Comparison of ENCODE assay signal across 12 mouse cellular contexts in genomic region chr1:132157808-132158207, GRCm38 (mm10). TPM values are rescaled to one million over a fixed set of nuclear protein-coding genes. Genes with fewer than 3 reads are reported as not detected.
A peak's percentile ranks its signal among the peaks of the same experiment; 100 is the strongest.
DNase-seq lines count a peak whose midpoint lies in the region; ATAC-seq and TF ChIP-seq lines count a peak whose summit lies in the region.
"Had no signal": no experiment of that assay in that cellular context is flagged by ENCODE, and none has a peak within 500 bp of the region (broad histone marks: within the 10 kb centered on the region; RNA-seq: fewer than 3 reads in every experiment).

No protein-coding gene starts in this region.

- intact Hi-C loops in gastrocnemius, adult 2 months (cut with DNase I), result loop anchor here (1.0 to 5.0 kb wide), 5 partner anchors 53 to 197 kb away; no protein-coding TSS in a partner anchor

- 0 out of 2 replicates have a peak overlapping the region, but pooled peaks have one; percentile 21 for H3K4me2 ChIP-seq in lung, embryonic 15.5 days
- peak overlapping the region; percentile 43 for H3K4me2 ChIP-seq in neural tube, embryonic 15.5 days

- 29% methylated on average over 7 of the region's 7 CpGs for WGBS in lung, embryonic 15.5 days
- WGBS in limb, embryonic 10.5 days, result 17% methylated on average over 7 of the region's 7 CpGs
- WGBS in neural tube, embryonic 15.5 days, result 18% methylated on average over 7 of the region's 7 CpGs

- no peak overlapping the region for H3K4me3 ChIP-seq in gastrocnemius, adult 2 months
- no peak overlapping the region for H3K4me3 ChIP-seq in lung, embryonic 15.5 days
- H3K4me3 ChIP-seq in limb, embryonic 10.5 days, result peak overlapping the region; percentile 5; the same call in 1 of the 2 replicates
- no peak overlapping the region for H3K4me3 ChIP-seq in neural tube, embryonic 15.5 days (replicated peaks)
- H3K4me3 ChIP-seq: layer of hippocampus, adult 2 months had no signal

- H3K9ac ChIP-seq in lung, embryonic 15.5 days, result no peak overlapping the region
- H3K9ac ChIP-seq in neural tube, embryonic 15.5 days (replicated peaks), result 0 out of 2 replicates have a peak overlapping the region, but pooled peaks have one; percentile 26

- H3K4me1 ChIP-seq in lung, embryonic 15.5 days, result peaks cover 31% of the 10 kb centered on the region
- H3K4me1 ChIP-seq in limb, embryonic 10.5 days, result peaks cover 35% of the 10 kb centered on the region
- H3K4me1 ChIP-seq in neural tube, embryonic 15.5 days, result peaks cover 31% of the 10 kb centered on the region

- no peak for TF ChIP-seq CTCF in gastrocnemius, adult 2 months (IDR thresholded peaks at IDR 0.05)

- DNase-seq in gastrocnemius, adult 2 months, result no peak
- DNase-seq in gastrocnemius, postnatal 10 days, result no peak
- DNase-seq in lung, postnatal 10 days, result no peak
- DNase-seq in limb, embryonic 10.5 days (ENCODE audit: low spot score), result no peak
- DNase-seq in gastrocnemius, postnatal 4 days (ENCODE audit: low spot score in 2 of 2), result no peak
- no peak for DNase-seq in layer of hippocampus, adult 9-11 months

- ATAC-seq in lung, embryonic 15.5 days (ENCODE audit: borderline replicate concordance, extremely low read depth, low FRiP score, low TSS enrichment), result no peak
- peak; percentile 45 for ATAC-seq in neural tube, embryonic 15.5 days (ENCODE audit: low FRiP score)

- peaks cover 9% of the 10 kb centered on the region for H3K27me3 ChIP-seq in lung, embryonic 15.5 days
- peaks cover 42% of the 10 kb centered on the region for H3K27me3 ChIP-seq in limb, embryonic 10.5 days (ENCODE audit: low read depth, poor library complexity, severe bottlenecking)
- peaks cover 6% of the 10 kb centered on the region for H3K27me3 ChIP-seq in neural tube, embryonic 15.5 days (replicated peaks)
- H3K27me3 ChIP-seq: Patski had no signal

- H3K9me3 ChIP-seq in lung, embryonic 15.5 days, result no peaks in the 10 kb centered on the region
- H3K9me3 ChIP-seq in limb, embryonic 10.5 days (replicated peaks), result no peaks in the 10 kb centered on the region
- H3K9me3 ChIP-seq in neural tube, embryonic 15.5 days (replicated peaks), result no peaks in the 10 kb centered on the region

- H3K27ac ChIP-seq in gastrocnemius, adult 2 months, result peak overlapping the region; percentile 20; the same call in 1 of the 2 replicates
- H3K27ac ChIP-seq in lung, embryonic 15.5 days, result no peak overlapping the region
- H3K27ac ChIP-seq in limb, embryonic 10.5 days, result no peak overlapping the region
- H3K27ac ChIP-seq in neural tube, embryonic 15.5 days (replicated peaks), result no peak overlapping the region
- H3K27ac ChIP-seq: layer of hippocampus, adult 2 months had no signal

- H3K36me3 ChIP-seq in lung, embryonic 15.5 days, result no peaks in the 10 kb centered on the region
- H3K36me3 ChIP-seq in limb, embryonic 10.5 days, result no peaks in the 10 kb centered on the region
- no peaks in the 10 kb centered on the region for H3K36me3 ChIP-seq in neural tube, embryonic 15.5 days

RNA-seq across cellular contexts. Expression of gene Cdk18, which starts 18.3 kb away (rescaled TPM):
- total RNA-seq in gastrocnemius, adult 2 months (2021), result 1 to 10 TPM; 3.0 to 4.1 TPM
- 1 to 10 TPM; 1.2 to 2.3 TPM for total RNA-seq in gastrocnemius, postnatal 10 days (2021)
- 6.5 and 7.7 TPM in 2 replicates for polyA plus RNA-seq in lung, embryonic 15.5 days (2015; fragmentation: Nextera tagmentation; extraction: Ambion mirVana)
- 3.7 TPM in 2 replicates for polyA plus RNA-seq in limb, embryonic 10.5 days (2016; fragmentation: Nextera tagmentation; extraction: Ambion mirVana)
- polyA plus RNA-seq in neural tube, embryonic 15.5 days (2015; fragmentation: Nextera tagmentation; extraction: Ambion mirVana), result 0.68 and 1.6 TPM in 2 replicates
- 1 to 10 TPM in 1 of 2 experiments, under 1 TPM in 1; 0.96 to 1.7 TPM for total RNA-seq in gastrocnemius, postnatal 4 days (2021)

RNA-seq across cellular contexts. Expression of gene Lemd1, which starts 33.4 kb away (rescaled TPM):
- total RNA-seq in gastrocnemius, adult 2 months (2021), result not detected
- not detected for total RNA-seq in gastrocnemius, postnatal 10 days (2021)
- 1.7 and 2.0 TPM in 2 replicates for polyA plus RNA-seq in lung, embryonic 15.5 days (2015; fragmentation: Nextera tagmentation; extraction: Ambion mirVana)
- 1.3 and 1.7 TPM in 2 replicates for polyA plus RNA-seq in limb, embryonic 10.5 days (2016; fragmentation: Nextera tagmentation; extraction: Ambion mirVana)
- 16.9 and 17.6 TPM in 2 replicates for polyA plus RNA-seq in neural tube, embryonic 15.5 days (2015; fragmentation: Nextera tagmentation; extraction: Ambion mirVana)
- under 1 TPM; 0.62 to 0.64 TPM for total RNA-seq in gastrocnemius, postnatal 4 days (2021)
- total RNA-seq: gastrocnemius, postnatal 25 days had no signal
- polyA plus RNA-seq: spleen, adult 2 months had no signal

RNA-seq across cellular contexts. Expression of gene AC124108.1, which starts 33.4 kb away (rescaled TPM):
- not detected for total RNA-seq in gastrocnemius, adult 2 months (2021)
- total RNA-seq in gastrocnemius, postnatal 10 days (2021), result under 1 TPM in 1 of 2 experiments, not detected in 1; 0.05 TPM
- polyA plus RNA-seq in lung, embryonic 15.5 days (2015; fragmentation: Nextera tagmentation; extraction: Ambion mirVana), result 0.52 and 0.69 TPM in 2 replicates
- 0.64 and 0.65 TPM in 2 replicates for polyA plus RNA-seq in limb, embryonic 10.5 days (2016; fragmentation: Nextera tagmentation; extraction: Ambion mirVana)
- polyA plus RNA-seq in neural tube, embryonic 15.5 days (2015; fragmentation: Nextera tagmentation; extraction: Ambion mirVana), result 1.4 and 1.6 TPM in 2 replicates
- under 1 TPM; 0.49 to 0.57 TPM for total RNA-seq in gastrocnemius, postnatal 4 days (2021)
- total RNA-seq: gastrocnemius, postnatal 25 days had no signal
- polyA plus RNA-seq: spleen, adult 2 months had no signal
